Mouse (Mus musculus) WW6 (cell line): ENCODE measurements at regions not wholly inside any gene's neighbourhood (a gene's known extent, or its start where the extent isn't known, plus 50 kb on each side); places are given as distances from the start of the nearest gene placed in this dataset.
"Not testable (repeated sequence)": the region's sequence is repeated elsewhere in the genome, so short reads cannot be mapped to it uniquely, and the experiment has no call there.

Experiments
- DNase-seq: peaks from one replicate; pipeline ENCODE4 v3.0.0-alpha.2; 2013; ENCODE audit warnings: low read depth, low spot score

DNA sequence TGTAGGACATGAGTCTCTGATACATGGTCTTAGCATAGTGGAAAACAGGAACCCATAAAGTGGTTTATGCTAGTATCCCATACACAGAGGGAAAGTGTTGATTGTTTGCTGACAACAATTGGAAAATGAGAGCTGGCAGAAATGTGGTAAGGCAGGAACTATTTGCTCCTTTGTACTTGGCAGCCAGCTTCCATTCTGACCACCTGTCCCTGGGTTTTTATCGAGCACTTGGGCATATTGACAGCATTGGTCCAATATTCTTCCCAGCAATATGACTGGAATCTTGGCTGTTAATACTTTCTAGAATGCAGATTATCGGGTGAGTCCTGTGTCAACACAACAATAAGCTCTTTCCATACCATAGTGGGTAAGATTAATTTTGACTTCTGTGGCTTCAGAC, 67.7 kb downstream of the Sult1c2 start:
- not testable (repeated sequence) for DNase-seq

- DNase-seq: no peak
These were observed 71.8 kb upstream of the Sgo1 start for GRCm38 (mm10) chr17:53760911-53761310.

- DNase-seq: peak; percentile 1
These were observed 56.9 kb upstream of the Sgo1 start for GRCm38 (mm10) chr17:53745950-53746469.
